Mouse (Mus musculus) liver, embryonic 14.5 days (tissue): ENCODE measurements around the gene Osbpl10. TPM values are rescaled to one million over a fixed set of nuclear protein-coding genes. Genes with fewer than 3 reads are reported as not detected.

Experiments
- ATAC-seq: fragments of 200-750 bp; cut with Nextera tagmentation; 2 replicates; pipeline ENCODE4 v1.8.0; 2017; ENCODE audit warnings: moderate number of reproducible peaks, mild to moderate bottlenecking, moderate library complexity; ENCODE audit not compliant: insufficient read depth
- DNase-seq, 3 experiments: peaks; one replicate each; pipeline ENCODE4 v3.0.0-alpha.2; 2012 to 2013; ENCODE audit warnings: low read depth in 3 of 3, low spot score in 3 of 3
- H3K27ac ChIP-seq: fragments of 300-500 bp; sonication (generic); 2 replicates; pipeline ENCODE4 v1.5.1; 2014; ENCODE audit warnings: moderate library complexity, mild to moderate bottlenecking, control low read depth, inconsistent platforms
- H3K27me3 ChIP-seq: fragments of 300-500 bp; sonication (generic); 2 replicates; pipeline ENCODE4 v1.6.1; 2014; ENCODE audit warnings: mild to moderate bottlenecking, low read length, moderate library complexity; ENCODE audit not compliant: control insufficient read depth, insufficient read depth
- H3K36me3 ChIP-seq: fragments of 300-500 bp; sonication (generic); replicated peaks from 2 replicates; pipeline ENCODE4 v1.6.1; 2014; ENCODE audit warnings: low read depth; ENCODE audit not compliant: control insufficient read depth, insufficient read depth
- H3K4me1 ChIP-seq, 2 experiments: fragments of 200-500 bp in 1 of 2; fragments of 300-500 bp in 1 of 2; sonication (generic) in 1 of 2; replicated peaks; 2 replicates each; pipeline ENCODE4 v1.6.1; 2012 to 2014; ENCODE audit warnings: antibody characterized with exemption in 1 of 2, inconsistent platforms in 1 of 2, low read length in 1 of 2; ENCODE audit not compliant: control insufficient read depth in 2 of 2, insufficient read depth in 2 of 2
- H3K4me2 ChIP-seq: fragments of 300-500 bp; sonication (generic); 2 replicates; pipeline ENCODE4 v1.6.1; 2014; ENCODE audit warnings: low read depth, mild to moderate bottlenecking, control low read depth, moderate library complexity
- H3K4me3 ChIP-seq, 2 experiments: fragments of 200-500 bp in 1 of 2; fragments of 300-500 bp in 1 of 2; sonication (generic) in 1 of 2; 2 replicates each; pipeline ENCODE4 v1.5.1; 2012 to 2014; ENCODE audit warnings: low read depth in 2 of 2, low read length in 2 of 2, mild to moderate bottlenecking in 2 of 2, control low read depth in 1 of 2, inconsistent platforms in 1 of 2, moderate library complexity in 1 of 2; ENCODE audit not compliant: insufficient read depth in 1 of 2
- H3K9ac ChIP-seq: fragments of 300-500 bp; sonication (generic); replicated peaks from 2 replicates; pipeline ENCODE4 v1.6.1; 2014; ENCODE audit warnings: mild to moderate bottlenecking, control low read depth, moderate library complexity
- H3K9me3 ChIP-seq: fragments of 300-500 bp; sonication (generic); 2 replicates; pipeline ENCODE4 v1.6.1; 2016; ENCODE audit warnings: low read length, mixed read lengths; ENCODE audit not compliant: control insufficient read depth
- CTCF ChIP-seq: IDR thresholded peaks from 2 replicates; pipeline ENCODE4 v1.5.1; 2016; ENCODE audit warnings: antibody characterized with exemption, low read depth, control low read depth
- EP300 ChIP-seq: IDR thresholded peaks from 2 replicates; pipeline ENCODE4 v1.6.1; 2016; ENCODE audit warnings: antibody characterized with exemption, low read depth
- WGBS: fragments of 180-500 bp; shearing (Covaris S2); extraction: QIAGEN DNeasy Blood & Tissue Kit; methylation state at CpG from one replicate; pipeline ENCODE4 v1.1.7; 2014; ENCODE audit not compliant: insufficient replicate concordance; 5-methylcytosine and 5-hydroxymethylcytosine counted together
- polyA plus RNA-seq, 2 experiments: library from polyadenylated mRNA; depleted of rRNA in 1 of 2; stranded (reverse) in 1 of 2; unstranded in 1 of 2; fragments of >200 nt; fragmentation: Nextera tagmentation in 1 of 2; extraction: Ambion mirVana in 1 of 2; gene quantifications; 2 replicates each; pipeline versions ENCODE4 v1.2.1 to v1.2.3; 2012 to 2014

Osbpl10 gene
- polyA plus RNA-seq, 2 experiments: 0.08 to 0.29 TPM

- H3K4me1 ChIP-seq: no peaks in the 10 kb centered on the region; a peak in 1 of 4 replicates
- no peak for DNase-seq
- no peak for TF ChIP-seq EP300
- TF ChIP-seq CTCF: no peak
- WGBS: 72% methylated on average over 14 of the region's 14 CpGs
- H3K27ac ChIP-seq: no peak overlapping the region
- no peaks in the 10 kb centered on the region for H3K36me3 ChIP-seq
- no peak overlapping the region for H3K4me3 ChIP-seq
- H3K4me2 ChIP-seq: no peak overlapping the region
- H3K27me3 ChIP-seq: no peaks in the 10 kb centered on the region
- H3K9me3 ChIP-seq: no peaks in the 10 kb centered on the region
- no peak for ATAC-seq
- H3K9ac ChIP-seq: no peak overlapping the region
Observed at GRCm38 (mm10) chr9:115139597-115140332, 161.4 kb downstream of the Osbpl10 start.

DNA sequence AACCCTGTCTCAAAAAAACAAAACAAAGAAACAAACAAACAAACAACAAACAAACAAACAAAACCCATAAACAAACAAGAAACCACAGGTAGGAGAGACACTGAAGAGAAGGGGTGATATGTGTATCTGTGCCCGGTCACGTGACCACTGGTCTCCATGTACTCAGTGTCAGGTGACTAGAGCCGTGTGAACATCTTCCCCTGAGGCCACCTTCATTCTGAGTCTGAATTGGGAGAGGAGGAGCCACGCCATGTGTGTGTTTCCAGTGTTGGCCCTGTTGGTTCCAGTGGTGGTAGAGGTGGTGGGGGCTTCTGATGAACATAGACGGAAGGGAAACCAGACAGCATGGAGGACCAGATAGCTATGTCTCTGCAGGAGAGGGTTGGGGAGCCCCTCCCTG is 168.8 kb downstream of the Osbpl10 start:
- Histone ChIP-seq H3K36me3 (no peaks in the 10 kb centered on the region), H3K4me2 (no peak overlapping the region), H3K27me3 (no peaks in the 10 kb centered on the region), H3K27ac (no peak overlapping the region), H3K4me3 (no peak overlapping the region), H3K9me3 (no peaks in the 10 kb centered on the region), H3K9ac (no peak overlapping the region), H3K4me1 (no peaks in the 10 kb centered on the region)
- no peak for ATAC-seq
- TF ChIP-seq CTCF (no peak), EP300 (no peak)
- 80% methylated on average over 5 of the region's 5 CpGs for WGBS
- no peak for DNase-seq

DNA sequence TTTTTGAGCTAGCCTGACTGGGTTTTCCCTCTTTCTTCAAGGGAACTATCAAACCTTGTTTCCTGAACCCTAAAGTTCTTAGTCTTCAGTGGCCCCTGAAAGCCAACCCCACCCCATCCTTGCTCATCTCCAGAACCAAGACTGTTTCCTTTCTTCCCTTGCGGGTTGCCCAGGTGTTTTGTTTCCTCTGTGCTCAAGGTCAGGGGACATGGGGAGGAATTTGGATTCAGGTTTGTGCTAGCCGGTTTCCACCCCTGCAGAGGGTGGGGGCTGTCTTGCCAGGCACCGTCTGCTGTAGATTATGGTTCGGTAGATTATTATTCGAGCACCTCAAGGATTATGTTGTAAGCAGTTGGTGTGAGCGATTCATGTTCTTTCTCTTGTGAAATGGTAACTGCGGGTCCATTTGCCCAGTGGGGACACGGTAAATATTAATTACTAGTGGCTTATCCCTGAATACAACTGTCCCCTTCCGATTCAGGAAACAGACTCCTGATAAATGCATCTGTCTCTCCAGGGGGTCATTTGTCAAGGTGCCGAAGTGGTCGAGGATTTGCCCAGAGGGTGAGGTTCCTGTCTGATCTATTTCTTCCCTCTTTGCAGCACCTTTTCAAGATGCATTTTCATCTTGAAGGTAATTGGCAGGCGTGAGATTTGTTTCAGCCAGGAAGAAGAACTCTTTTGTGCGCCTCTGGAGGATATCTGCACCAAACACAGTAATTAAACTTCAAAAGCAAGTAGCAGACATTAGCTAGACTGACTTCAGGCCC is 169.4 kb downstream of the Osbpl10 start:
- TF ChIP-seq EP300 (no peak), CTCF (no peak)
- no peak for DNase-seq

GRCm38 (mm10) chr9:115149011-115149756 is 170.8 kb downstream of the Osbpl10 start:
- Histone ChIP-seq H3K4me1 (no peaks in the 10 kb centered on the region), H3K4me3 (no peak overlapping the region), H3K27ac (no peak overlapping the region), H3K9me3 (no peaks in the 10 kb centered on the region), H3K36me3 (no peaks in the 10 kb centered on the region), H3K27me3 (no peaks in the 10 kb centered on the region), H3K9ac (no peak overlapping the region), H3K4me2 (no peak overlapping the region)
- 73% methylated on average over 18 of the region's 18 CpGs for WGBS
- DNase-seq (no peak), ATAC-seq (no peak)
- TF ChIP-seq EP300: no peak
- no peak for TF ChIP-seq CTCF

More for the DNA sequence above, 169.4 kb downstream of the Osbpl10 start:
- Histone ChIP-seq H3K27me3 (no peaks in the 10 kb centered on the region), H3K36me3 (no peaks in the 10 kb centered on the region), H3K9me3 (no peaks in the 10 kb centered on the region), H3K4me2 (no peak overlapping the region), H3K4me3 (no peak overlapping the region), H3K9ac (no peak overlapping the region), H3K27ac (no peak overlapping the region), H3K4me1 (no peaks in the 10 kb centered on the region)
- 65% methylated on average over 13 of the region's 13 CpGs for WGBS
- ATAC-seq: no peak

DNA sequence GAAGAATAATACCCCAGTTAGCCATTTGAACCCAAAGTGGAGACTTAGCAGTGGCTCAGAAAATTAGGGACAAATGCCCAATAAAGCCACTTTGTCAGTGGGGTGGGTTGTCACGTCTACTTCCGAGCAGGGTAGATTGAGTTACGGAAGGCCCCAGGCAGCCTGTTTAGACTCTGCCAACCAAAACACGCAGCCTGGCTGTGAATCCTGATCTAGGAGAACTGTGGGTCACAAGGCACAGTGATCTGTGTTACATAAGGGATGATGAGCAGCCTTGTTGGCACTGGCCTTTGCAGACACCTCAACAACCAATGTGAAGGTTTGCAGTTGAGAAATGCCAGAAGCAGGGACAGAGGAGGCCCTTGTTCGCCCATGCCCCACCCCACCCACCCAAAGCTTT is 183.2 kb downstream of the Osbpl10 start:
- 71% methylated on average over 5 of the region's 5 CpGs for WGBS
- no peaks in the 10 kb centered on the region for H3K36me3 ChIP-seq
- H3K27ac ChIP-seq: no peak overlapping the region
- DNase-seq (no peak), ATAC-seq (no peak)
- no peak for TF ChIP-seq CTCF
- no peak for TF ChIP-seq EP300
- no peaks in the 10 kb centered on the region for H3K27me3 ChIP-seq
- H3K4me1 ChIP-seq: peaks cover 17 to 29% of the 10 kb centered on the region in 2 experiments
- no peak overlapping the region for H3K4me2 ChIP-seq
- H3K9ac ChIP-seq: no peak overlapping the region
- no peaks in the 10 kb centered on the region for H3K9me3 ChIP-seq
- no peak overlapping the region for H3K4me3 ChIP-seq
